Mouse (Mus musculus): Measurements from ENCODE around the gene Piwil1. TPM values are rescaled to one million over a fixed set of nuclear protein-coding genes. Genes with fewer than 3 reads are reported as not detected.

Gene Piwil1
- total RNA-seq, 2 experiments from 2014 or later: 0.10 to 0.14 TPM

Other genes starting within 250 kb of the Piwil1 start
- gene Fzd10, start 101.7 kb upstream of the Piwil1 start, total RNA-seq (2021): under 1 TPM; 0.71 to 0.87 TPM

Data from layer of hippocampus, postnatal 25 days (tissue).